Mouse (Mus musculus): ENCODE results near the gene Stk24.

Stk24 gene

DNA sequence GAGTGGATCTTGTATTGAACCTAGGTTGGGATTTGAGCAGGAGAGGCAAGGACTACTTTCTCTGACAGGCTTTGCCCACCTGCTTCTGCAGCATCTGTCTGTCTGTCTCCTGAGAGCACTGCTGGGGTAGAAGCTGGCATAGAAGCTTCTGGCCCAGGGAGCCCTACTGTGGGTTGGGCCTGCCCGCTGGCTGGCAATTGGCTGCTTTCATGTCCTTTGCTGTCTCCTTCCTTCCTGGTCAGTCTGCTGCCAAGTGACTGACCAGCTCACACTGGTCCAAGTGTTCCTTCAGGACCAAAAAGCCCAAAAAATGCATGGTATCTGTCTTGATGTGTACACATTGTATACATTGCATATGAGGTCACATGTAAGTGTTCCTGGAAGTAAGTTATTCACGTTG lies 115.9 kb downstream of the Stk24 start:
- no peak for DNase-seq (ENCODE audit: low read depth, low spot score)

DNA sequence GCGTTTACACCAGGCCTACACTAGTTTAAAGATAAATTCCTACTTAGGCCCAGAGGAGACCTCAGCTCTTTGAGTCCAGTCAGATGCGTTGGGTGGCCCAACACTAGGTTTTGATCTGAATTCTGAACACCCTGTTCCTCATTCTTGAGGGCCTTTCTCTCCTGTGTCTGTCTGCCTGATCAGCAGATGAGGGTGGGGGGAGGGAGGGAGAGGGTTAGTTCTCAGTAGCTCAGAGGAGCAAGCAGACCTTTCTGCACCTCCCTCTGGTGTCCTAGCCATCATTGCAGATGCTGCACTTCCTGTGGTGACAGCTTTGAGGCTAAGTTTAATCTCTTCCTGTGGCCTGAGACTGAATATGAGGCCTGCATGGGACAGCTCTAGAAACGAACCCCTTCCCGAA lies 117.2 kb downstream of the Stk24 start:
- peak; percentile 55 for DNase-seq (ENCODE audit: low read depth, low spot score)

DNA sequence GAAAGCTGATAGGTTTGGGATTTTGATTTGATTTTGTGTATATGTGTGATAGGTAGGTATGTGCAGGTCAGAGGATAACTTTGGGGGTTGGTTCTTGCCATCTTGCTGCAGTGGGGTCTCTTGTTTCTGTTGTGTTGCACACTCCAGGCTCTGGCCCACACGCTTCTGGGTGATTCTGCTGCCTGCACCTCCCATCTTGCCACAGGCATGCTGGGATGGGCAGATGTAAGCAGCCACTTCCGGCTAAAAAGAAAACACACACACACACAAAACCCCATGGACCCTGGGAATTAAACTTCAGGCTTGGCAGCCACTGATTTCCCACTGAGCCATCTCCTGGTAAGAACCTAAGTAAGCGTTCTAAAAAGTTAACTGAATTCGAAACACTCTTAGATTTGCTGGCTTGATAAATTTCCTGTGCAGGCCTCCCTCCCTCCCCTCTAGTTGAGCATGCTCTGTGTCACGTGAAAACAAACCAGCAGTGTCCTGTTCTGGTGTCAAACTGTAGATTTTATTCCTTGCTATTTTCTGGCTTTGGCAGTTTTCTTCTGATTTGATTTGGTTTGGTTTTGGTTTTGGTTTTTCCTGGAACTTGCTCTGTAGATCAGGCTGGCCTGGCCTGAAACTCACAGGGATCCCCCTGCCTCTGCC lies 118.5 kb downstream of the Stk24 start:
- DNase-seq (ENCODE audit: low read depth, low spot score): no peak

- DNase-seq (ENCODE audit: low read depth, low spot score): peak; percentile 49
Measured at GRCm38 (mm10) chr14:121259789-121260188, 120.0 kb downstream of the Stk24 start.

GRCm38 (mm10) chr14:121259332-121259731 lies 120.5 kb downstream of the Stk24 start:
- DNase-seq (ENCODE audit: low read depth, low spot score): no peak

GRCm38 (mm10) chr14:121256896-121257295 lies 122.9 kb downstream of the Stk24 start:
- no peak for DNase-seq (ENCODE audit: low read depth, low spot score)

GRCm38 (mm10) chr14:121255469-121255868 lies 124.3 kb downstream of the Stk24 start:
- no peak for DNase-seq (ENCODE audit: low read depth, low spot score)

- DNase-seq (ENCODE audit: low read depth, low spot score): no peak
Measured at GRCm38 (mm10) chr14:121254869-121255268, 124.9 kb downstream of the Stk24 start.

DNA sequence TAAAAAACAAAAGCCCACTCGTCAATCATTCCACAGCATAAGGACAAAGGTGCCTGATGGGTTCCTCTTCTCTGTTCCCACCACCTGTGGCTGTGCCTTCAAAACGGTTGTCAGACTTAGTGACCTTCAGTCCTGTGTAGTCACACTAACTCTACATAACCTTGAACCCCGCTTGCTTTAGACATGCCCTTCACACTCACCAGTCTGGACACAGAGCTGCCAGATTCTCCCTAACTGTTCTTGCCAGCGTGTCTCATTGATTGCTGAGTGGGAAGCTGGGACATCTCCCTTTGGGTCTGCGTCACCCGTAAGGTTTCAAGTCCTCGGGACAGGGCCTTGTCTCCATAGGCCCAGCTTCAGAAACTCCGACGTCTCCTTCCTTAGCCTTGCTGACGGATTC lies 127.3 kb downstream of the Stk24 start:
- no peak for DNase-seq (ENCODE audit: low read depth, low spot score)

DNA sequence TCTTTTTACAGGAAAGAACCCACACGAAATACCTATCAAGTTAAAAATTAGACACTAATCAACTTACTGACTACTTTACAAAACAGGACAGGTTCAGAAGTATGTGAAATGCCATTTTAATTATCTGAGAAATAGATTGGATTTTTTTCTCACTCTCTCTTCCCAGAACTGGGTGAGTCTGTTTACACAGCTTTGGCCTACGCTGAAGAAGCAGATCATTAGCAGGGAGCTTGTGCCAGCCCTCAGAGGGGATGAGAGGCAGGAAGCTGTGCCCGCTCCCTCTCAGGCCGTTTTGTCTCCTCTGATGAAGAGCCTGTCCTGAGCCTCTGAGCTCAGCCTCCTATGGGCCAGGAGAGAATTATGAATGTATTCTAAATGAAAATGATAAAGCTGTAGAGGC lies 128.1 kb downstream of the Stk24 start:
- no peak for DNase-seq (ENCODE audit: low read depth, low spot score)

- DNase-seq (ENCODE audit: low read depth, low spot score): no peak
Measured at GRCm38 (mm10) chr14:121251099-121251498, 128.7 kb downstream of the Stk24 start.

DNA sequence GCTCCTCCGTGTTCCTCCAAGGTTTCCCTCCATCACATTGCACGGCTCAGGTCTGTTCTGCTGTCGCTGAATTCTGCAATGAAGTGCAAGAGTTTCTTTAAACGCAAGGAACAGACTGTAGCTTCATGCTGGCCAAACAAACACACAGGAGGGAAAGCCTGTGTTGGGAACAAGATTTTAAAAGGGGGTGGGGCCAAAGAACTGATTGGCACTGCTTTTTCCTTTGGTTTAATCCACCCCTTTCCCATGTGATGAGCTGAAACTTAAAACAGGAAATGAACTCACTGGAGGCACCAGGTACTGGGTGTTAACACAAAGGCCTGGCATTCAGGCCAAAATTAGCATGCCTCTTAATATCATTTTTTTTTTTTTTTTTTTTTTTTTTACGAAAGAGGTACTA lies 131.5 kb downstream of the Stk24 start:
- DNase-seq (ENCODE audit: low read depth, low spot score): no peak

GRCm38 (mm10) chr14:121247287-121247686 lies 132.5 kb downstream of the Stk24 start:
- DNase-seq (ENCODE audit: low read depth, low spot score): no peak

GRCm38 (mm10) chr14:121246048-121246731 lies 133.6 kb downstream of the Stk24 start:
- no peak for DNase-seq (ENCODE audit: low read depth, low spot score)

GRCm38 (mm10) chr14:121244104-121244503 lies 135.7 kb downstream of the Stk24 start:
- no peak for DNase-seq (ENCODE audit: low read depth, low spot score)

- no peak for DNase-seq (ENCODE audit: low read depth, low spot score)
Measured at GRCm38 (mm10) chr14:121239386-121239785, 140.4 kb downstream of the Stk24 start.

DNA sequence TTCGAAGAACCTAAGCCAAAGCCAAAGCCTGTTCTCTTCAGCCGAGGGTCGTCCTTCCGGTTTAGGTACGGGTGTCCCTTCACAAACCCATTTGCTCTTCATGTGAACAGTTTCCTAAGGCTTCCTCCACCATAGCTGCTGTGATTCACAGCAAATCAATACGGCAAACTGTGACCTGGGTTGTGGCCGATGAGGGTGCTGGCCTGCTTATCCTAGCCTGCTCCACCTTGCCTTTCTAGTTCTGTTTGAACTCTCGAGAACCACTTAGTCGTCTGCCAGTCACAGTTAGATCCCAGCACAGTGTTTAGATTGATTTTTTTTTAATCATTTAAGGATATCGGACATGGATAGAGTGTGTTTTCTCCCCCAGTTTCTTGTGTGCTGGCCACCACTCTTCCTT lies 141.1 kb downstream of the Stk24 start:
- DNase-seq (ENCODE audit: low read depth, low spot score): no peak

DNA sequence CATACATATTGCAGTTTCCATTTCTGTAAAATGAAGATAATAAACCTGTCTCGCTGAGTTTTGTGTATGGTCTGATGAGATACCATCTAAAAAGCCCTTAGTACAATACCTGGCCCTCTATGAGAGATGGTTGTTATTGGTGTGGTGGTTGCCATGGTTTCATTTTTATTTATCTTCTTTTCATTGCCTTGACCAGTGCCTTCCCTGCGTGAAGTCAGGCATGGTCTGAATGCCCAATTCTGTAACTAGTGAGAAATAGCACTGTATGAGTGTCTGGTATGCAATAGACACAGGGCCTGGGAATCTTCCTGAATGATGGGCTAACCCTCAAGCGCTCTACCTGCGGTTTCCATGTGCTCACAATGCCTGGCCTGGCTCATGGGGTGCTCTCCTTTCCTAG lies 143.1 kb downstream of the Stk24 start:
- no peak for DNase-seq (ENCODE audit: low read depth, low spot score)
